Mouse (Mus musculus): ENCODE data around the gene Spc24. TPM values are rescaled to one million over a fixed set of nuclear protein-coding genes. Genes with fewer than 3 reads are reported as not detected.

Spc24 gene
- polyA plus RNA-seq (2015; fragmentation: Nextera tagmentation; extraction: Ambion mirVana), result 36.2 and 44.6 TPM in 2 replicates

DNA sequence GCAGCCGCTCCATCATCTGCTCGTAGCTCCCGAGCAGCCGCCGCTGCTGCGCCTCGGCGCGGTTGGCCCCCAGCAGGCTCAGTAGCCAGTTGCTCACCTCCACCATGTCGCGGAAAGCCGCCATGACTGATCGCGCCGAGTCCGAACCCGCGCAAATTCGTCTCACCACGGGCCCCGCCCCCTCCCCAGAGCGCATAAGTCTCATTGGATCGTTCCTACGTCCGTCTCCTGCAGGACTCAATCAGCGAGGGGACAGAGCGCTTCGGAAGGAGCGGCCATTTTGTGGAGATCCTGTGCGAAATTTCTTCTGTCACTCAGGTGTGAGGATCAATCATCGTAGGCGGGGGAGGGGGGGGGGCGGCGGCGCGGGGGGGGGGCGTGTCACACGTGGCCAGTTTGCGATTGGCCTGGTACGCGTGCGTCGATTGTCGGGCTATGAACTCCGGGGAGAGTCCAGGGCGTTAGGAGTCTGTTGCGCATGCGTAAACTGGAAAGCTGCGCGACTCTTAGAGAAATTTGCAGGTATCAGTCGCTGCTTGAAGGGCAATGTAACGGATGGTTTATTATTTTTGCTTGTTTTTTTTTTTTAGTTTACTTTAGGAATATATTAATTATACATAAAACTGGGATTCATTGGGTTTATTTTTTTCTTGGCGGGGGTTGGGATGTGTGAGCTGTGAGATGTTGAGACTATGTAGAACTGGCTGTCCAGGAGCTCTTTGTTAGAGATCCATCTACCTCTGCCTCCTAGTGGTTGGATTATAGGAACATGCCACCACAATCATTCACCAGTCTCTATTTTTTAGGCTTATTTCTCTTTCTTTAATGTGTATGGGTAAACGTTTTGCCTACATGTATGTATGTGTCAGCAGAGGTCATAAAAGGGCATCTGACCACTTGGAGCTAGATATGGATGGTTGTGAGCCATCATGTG lies at the start of gene Spc24:
Gene Spc24 (minus strand): TSS at position 149 of the 934 bp plus-strand sequence.
- WGBS, result 2% methylated on average over 49 of the region's 54 CpGs
- peak; percentile 98 for ATAC-seq
- peak within 1 kb of the TSS; percentile 71 for H3K27ac ChIP-seq
- H3K9me3 ChIP-seq, result no peaks in the 10 kb centered on the region
- H3K4me3 ChIP-seq (replicated peaks), result peak within 1 kb of the TSS; percentile 78
- H3K27me3 ChIP-seq, result no peaks in the 10 kb centered on the region
- peaks cover 14% of the 10 kb centered on the region for H3K4me1 ChIP-seq (replicated peaks)
- H3K4me2 ChIP-seq (replicated peaks), result peak within 1 kb of the TSS; percentile 93
- H3K9ac ChIP-seq (replicated peaks), result peak within 1 kb of the TSS; percentile 68
- no peaks in the 10 kb centered on the region for H3K36me3 ChIP-seq

DNA sequence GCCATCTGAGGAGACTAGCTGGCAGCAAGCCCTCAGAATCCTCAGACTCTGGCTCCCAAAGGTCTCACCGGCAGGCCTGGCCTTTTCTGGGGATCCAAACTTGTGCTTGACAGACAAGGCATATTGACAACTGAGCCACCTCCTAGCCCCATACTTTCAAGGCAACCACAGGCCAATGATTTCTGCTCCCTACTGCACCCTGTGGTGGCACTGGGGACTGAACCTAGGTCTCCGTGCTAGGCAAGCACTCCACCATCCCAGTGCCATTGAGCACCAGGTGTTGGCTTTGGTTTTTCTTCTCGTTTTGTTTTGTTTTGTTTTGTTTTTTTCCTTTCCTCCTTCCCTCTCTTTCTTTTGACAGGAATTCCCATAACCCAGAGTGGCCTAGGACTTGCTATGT lies 48.5 kb upstream of the Spc24 start:
- Histone ChIP-seq H3K36me3 (no peaks in the 10 kb centered on the region), H3K9ac (replicated peaks) (no peak overlapping the region), H3K9me3 (no peaks in the 10 kb centered on the region), H3K27me3 (no peaks in the 10 kb centered on the region), H3K27ac (no peak overlapping the region), H3K4me1 (replicated peaks) (0 out of 2 replicates have a peak, but pooled peaks cover 5% of the 10 kb centered on the region), H3K4me3 (replicated peaks) (no peak overlapping the region), H3K4me2 (replicated peaks) (no peak overlapping the region)
- no peak for ATAC-seq
- 65% methylated on average over 3 of the region's 3 CpGs for WGBS

DNA sequence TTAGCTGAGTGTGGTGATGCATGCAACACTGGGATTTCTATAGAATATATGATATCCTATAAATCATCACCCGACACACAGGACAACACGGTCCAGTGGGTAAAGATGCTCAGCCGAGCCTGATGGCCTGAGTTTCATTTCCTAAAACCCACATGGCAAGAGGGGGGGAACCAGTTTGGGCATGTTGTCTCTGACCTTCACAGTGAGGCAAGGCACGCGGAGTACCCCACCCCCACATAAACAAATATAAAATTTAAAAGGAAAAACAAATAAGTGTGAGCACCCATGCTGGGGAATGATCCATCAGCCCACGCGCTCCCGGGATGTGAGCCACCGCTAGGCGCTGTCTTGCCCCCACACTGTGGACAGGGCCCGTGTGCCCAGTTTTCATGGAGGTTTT lies 46.9 kb upstream of the Spc24 start:
- ATAC-seq, result no peak
- Histone ChIP-seq H3K9me3 (no peaks in the 10 kb centered on the region), H3K9ac (replicated peaks) (no peak overlapping the region), H3K27ac (no peak overlapping the region), H3K36me3 (no peaks in the 10 kb centered on the region), H3K27me3 (no peaks in the 10 kb centered on the region), H3K4me3 (replicated peaks) (no peak overlapping the region), H3K4me1 (replicated peaks) (0 out of 2 replicates have a peak, but pooled peaks cover 5% of the 10 kb centered on the region), H3K4me2 (replicated peaks) (no peak overlapping the region)
- 84% methylated on average over 11 of the region's 11 CpGs for WGBS

GRCm38 (mm10) chr9:21806363-21806762 lies 46.3 kb upstream of the Spc24 start:
- Histone ChIP-seq H3K4me3 (replicated peaks) (no peak overlapping the region), H3K9me3 (no peaks in the 10 kb centered on the region), H3K4me1 (replicated peaks) (0 out of 2 replicates have a peak, but pooled peaks cover 5% of the 10 kb centered on the region), H3K9ac (replicated peaks) (no peak overlapping the region), H3K4me2 (replicated peaks) (no peak overlapping the region), H3K27me3 (no peaks in the 10 kb centered on the region), H3K27ac (no peak overlapping the region), H3K36me3 (no peaks in the 10 kb centered on the region)
- no peak for ATAC-seq
- 74% methylated on average over 3 of the region's 3 CpGs for WGBS

DNA sequence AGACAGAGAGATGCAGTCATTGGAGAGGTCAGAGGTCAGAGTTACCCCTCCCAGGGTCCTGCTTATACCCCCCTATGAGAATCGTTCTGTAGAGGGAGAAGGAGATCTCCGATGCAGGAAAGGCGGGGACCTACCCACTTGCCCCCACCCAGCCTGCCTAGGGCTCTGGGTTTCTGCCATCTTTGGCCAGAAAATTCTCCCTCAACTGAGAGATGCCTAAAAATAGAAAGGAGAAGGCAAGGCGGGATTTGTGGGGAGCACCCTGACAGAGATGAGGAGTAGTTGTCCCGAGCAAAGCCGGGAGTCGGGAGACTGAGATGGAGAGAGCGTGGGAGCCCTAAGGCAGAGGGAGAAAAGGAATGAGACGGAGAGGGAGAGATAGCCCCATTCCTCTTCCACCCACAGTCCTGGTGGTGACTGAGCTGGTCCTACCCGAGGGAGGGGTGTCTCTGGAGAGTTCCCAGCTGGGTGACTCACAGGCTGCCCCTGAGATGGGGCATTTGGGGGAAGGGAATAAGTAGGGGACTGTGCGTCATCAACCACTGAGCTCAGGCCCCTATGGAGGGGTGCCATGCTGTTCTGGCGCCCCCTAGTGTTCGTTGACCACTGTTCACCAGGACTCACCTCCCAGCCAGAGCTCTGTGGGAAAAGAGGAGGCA lies 44.0 kb upstream of the Spc24 start:
- no peaks in the 10 kb centered on the region for H3K36me3 ChIP-seq
- no peak overlapping the region for H3K4me2 ChIP-seq (replicated peaks)

GRCm38 (mm10) chr9:21801591-21801990 lies 41.5 kb upstream of the Spc24 start:
- H3K27ac ChIP-seq, result no peak overlapping the region
- H3K4me2 ChIP-seq (replicated peaks), result no peak overlapping the region
- ATAC-seq, result no peak
- H3K27me3 ChIP-seq, result no peaks in the 10 kb centered on the region
- H3K4me1 ChIP-seq (replicated peaks), result peaks cover 18% of the 10 kb centered on the region
- H3K36me3 ChIP-seq, result no peaks in the 10 kb centered on the region
- no peak overlapping the region for H3K4me3 ChIP-seq (replicated peaks)
- WGBS, result 89% methylated on average over 7 of the region's 7 CpGs
- no peaks in the 10 kb centered on the region for H3K9me3 ChIP-seq
- H3K9ac ChIP-seq (replicated peaks), result no peak overlapping the region

More for the DNA sequence above, 44.0 kb upstream of the Spc24 start:
- peak; percentile 93 for ATAC-seq
- Histone ChIP-seq H3K27me3 (no peaks in the 10 kb centered on the region), H3K9ac (replicated peaks) (no peak overlapping the region), H3K9me3 (no peaks in the 10 kb centered on the region), H3K4me1 (replicated peaks) (0 out of 2 replicates have a peak, but pooled peaks cover 5% of the 10 kb centered on the region), H3K4me3 (replicated peaks) (no peak overlapping the region), H3K27ac (no peak overlapping the region)
- 42% methylated on average over 13 of the region's 13 CpGs for WGBS

GRCm38 (mm10) chr9:21801121-21801520 lies 41.0 kb upstream of the Spc24 start:
- no peaks in the 10 kb centered on the region for H3K36me3 ChIP-seq
- no peak overlapping the region for H3K4me3 ChIP-seq (replicated peaks)
- no peak overlapping the region for H3K4me2 ChIP-seq (replicated peaks)
- no peaks in the 10 kb centered on the region for H3K9me3 ChIP-seq
- no peak overlapping the region for H3K27ac ChIP-seq
- H3K4me1 ChIP-seq (replicated peaks), result peaks cover 21% of the 10 kb centered on the region
- H3K27me3 ChIP-seq, result no peaks in the 10 kb centered on the region
- H3K9ac ChIP-seq (replicated peaks), result no peak overlapping the region
- 75% methylated on average over 7 of the region's 7 CpGs for WGBS
- ATAC-seq, result no peak

GRCm38 (mm10) chr9:21799010-21799350 lies 38.9 kb upstream of the Spc24 start:
- 56% methylated on average over 3 of the region's 3 CpGs for WGBS
- Histone ChIP-seq H3K4me1 (replicated peaks) (peaks cover 19% of the 10 kb centered on the region), H3K9me3 (no peaks in the 10 kb centered on the region), H3K4me2 (replicated peaks) (peak overlapping the region; percentile 78), H3K36me3 (peaks cover 10% of the 10 kb centered on the region), H3K27me3 (no peaks in the 10 kb centered on the region), H3K27ac (no peak overlapping the region), H3K4me3 (replicated peaks) (peak overlapping the region; percentile 67), H3K9ac (replicated peaks) (no peak overlapping the region)
- ATAC-seq, result no peak

- H3K4me3 ChIP-seq (replicated peaks), result peak within 1 kb of the TSS; percentile 67
- H3K36me3 ChIP-seq, result peaks cover 14% of the 10 kb centered on the region
- H3K9ac ChIP-seq (replicated peaks), result peak within 1 kb of the TSS; percentile 63
- peak within 1 kb of the TSS; percentile 78 for H3K4me2 ChIP-seq (replicated peaks)
- under 1% methylated on average over 52 of the region's 52 CpGs for WGBS
- H3K27ac ChIP-seq, result no peak within 1 kb of the TSS
- H3K4me1 ChIP-seq (replicated peaks), result peaks cover 19% of the 10 kb centered on the region
- no peaks in the 10 kb centered on the region for H3K9me3 ChIP-seq
- peak; percentile 87 for ATAC-seq
- H3K27me3 ChIP-seq, result no peaks in the 10 kb centered on the region
Observed at GRCm38 (mm10) chr9:21798345-21799009, 38.4 kb upstream of the Spc24 start, which contains the start of gene Kank2. Kank2 (minus strand) TSS chr9:21798744.

GRCm38 (mm10) chr9:21797921-21798344 lies 37.8 kb upstream of the Spc24 start:
- peak; percentile 69 for ATAC-seq
- H3K27ac ChIP-seq, result no peak overlapping the region
- peaks cover 14% of the 10 kb centered on the region for H3K36me3 ChIP-seq
- H3K9me3 ChIP-seq, result no peaks in the 10 kb centered on the region
- H3K4me2 ChIP-seq (replicated peaks), result peak overlapping the region; percentile 78
- WGBS, result under 1% methylated on average over 23 of the region's 26 CpGs
- H3K4me3 ChIP-seq (replicated peaks), result peak overlapping the region; percentile 67
- H3K27me3 ChIP-seq, result no peaks in the 10 kb centered on the region
- peaks cover 19% of the 10 kb centered on the region for H3K4me1 ChIP-seq (replicated peaks)
- peak overlapping the region; percentile 63 for H3K9ac ChIP-seq (replicated peaks)

DNA sequence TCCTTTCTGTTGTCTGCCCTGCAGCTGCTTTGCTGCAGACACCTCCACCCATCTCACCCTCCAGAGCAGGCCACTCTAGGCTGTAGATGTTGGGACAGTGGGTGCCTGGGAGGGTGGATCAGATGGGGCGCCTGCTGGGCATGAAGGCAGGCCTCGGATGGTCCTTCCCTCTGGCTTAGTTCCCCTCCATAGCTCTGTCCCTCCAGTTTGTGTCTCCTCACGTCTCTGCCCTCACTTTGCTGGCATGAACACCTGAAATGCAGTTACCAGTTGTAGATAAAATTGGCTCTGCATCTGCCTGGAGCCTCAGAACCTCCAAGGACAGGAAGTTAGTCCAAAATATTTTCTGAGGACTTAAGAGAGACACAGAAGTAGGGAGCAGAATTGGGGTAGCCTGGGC lies 36.8 kb upstream of the Spc24 start:
- ATAC-seq, result no peak
- no peaks in the 10 kb centered on the region for H3K9me3 ChIP-seq
- no peak overlapping the region for H3K4me3 ChIP-seq (replicated peaks)
- peaks cover 19% of the 10 kb centered on the region for H3K4me1 ChIP-seq (replicated peaks)
- peak overlapping the region; percentile 7; the same call in 1 of the 2 replicates for H3K4me2 ChIP-seq (replicated peaks)
- H3K27me3 ChIP-seq, result no peaks in the 10 kb centered on the region
- no peak overlapping the region for H3K9ac ChIP-seq (replicated peaks)
- 75% methylated on average over 3 of the region's 3 CpGs for WGBS
- H3K27ac ChIP-seq, result no peak overlapping the region
- H3K36me3 ChIP-seq, result peaks cover 14% of the 10 kb centered on the region

All from midbrain, embryonic 13.5 days (tissue).